Comparison of ENCODE assay signal across 8 mouse cellular contexts in the genomic region with DNA sequence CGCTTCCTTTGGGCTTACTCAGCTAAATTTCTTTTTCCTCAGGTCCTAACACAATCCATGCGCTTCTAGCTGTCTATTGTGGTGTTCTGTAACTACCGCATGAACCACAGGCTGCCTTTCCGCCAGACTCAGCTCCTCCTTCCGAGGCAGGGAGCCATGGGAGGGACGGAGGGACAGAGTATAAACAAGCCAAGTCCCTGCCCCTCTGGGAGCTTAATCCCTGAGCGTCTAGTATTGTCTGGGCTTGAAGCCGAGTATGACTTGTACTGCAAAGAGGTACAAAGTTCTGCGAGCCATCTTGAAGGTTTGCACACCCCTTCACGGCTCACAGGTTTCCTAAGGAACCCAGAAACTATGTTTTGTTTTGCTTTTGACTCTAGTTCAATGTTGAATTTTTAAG. TPM values are rescaled to one million over a fixed set of nuclear protein-coding genes. Genes with fewer than 3 reads are reported as not detected.
A peak's percentile ranks its signal among the peaks of the same experiment; 100 is the strongest.
DNase-seq lines count a peak whose midpoint lies in the region; ATAC-seq and TF ChIP-seq lines count a peak whose summit lies in the region.

No protein-coding gene starts in this region.

- no peak; the same call in 1 of the 2 replicates for TF ChIP-seq CTCF in stomach, postnatal 0 days (IDR thresholded peaks at IDR 0.05; ENCODE audit: low read depth)

- no peaks in the 10 kb centered on the region for H3K9me3 ChIP-seq in heart, embryonic 12.5 days (replicated peaks)
- no peaks in the 10 kb centered on the region for H3K9me3 ChIP-seq in kidney, embryonic 16.5 days (ENCODE audit: low read length)
- no peaks in the 10 kb centered on the region for H3K9me3 ChIP-seq in limb, embryonic 15.5 days
- no peaks in the 10 kb centered on the region for H3K9me3 ChIP-seq in stomach, postnatal 0 days (ENCODE audit: control insufficient read depth, low read length)

- peak overlapping the region; percentile 71 for H3K9ac ChIP-seq in heart, embryonic 12.5 days
- H3K9ac ChIP-seq in kidney, embryonic 16.5 days (replicated peaks; ENCODE audit: low read length) = peak overlapping the region; percentile 72
- H3K9ac ChIP-seq in limb, embryonic 15.5 days = peak overlapping the region; percentile 33; the same call in 1 of the 2 replicates
- H3K9ac ChIP-seq in stomach, postnatal 0 days (ENCODE audit: low read length) = peak overlapping the region; percentile 81

- H3K4me2 ChIP-seq in heart, embryonic 12.5 days = peak overlapping the region; percentile 80
- H3K4me2 ChIP-seq in kidney, embryonic 16.5 days (replicated peaks; ENCODE audit: low read depth, low read length) = peak overlapping the region; percentile 85
- peak overlapping the region; percentile 82 for H3K4me2 ChIP-seq in limb, embryonic 15.5 days
- peak overlapping the region; percentile 98 for H3K4me2 ChIP-seq in myocyte (ENCODE audit: low read depth)
- peak overlapping the region; percentile 92 for H3K4me2 ChIP-seq in stomach, postnatal 0 days (replicated peaks; ENCODE audit: low read depth)

- peak overlapping the region; percentile 65 for H3K4me3 ChIP-seq in heart, embryonic 12.5 days
- peak overlapping the region; percentile 78 for H3K4me3 ChIP-seq in kidney, embryonic 16.5 days (ENCODE audit: low read length)
- H3K4me3 ChIP-seq in limb, embryonic 15.5 days = peak overlapping the region; percentile 82
- H3K4me3 ChIP-seq in myocyte = peak overlapping the region; percentile 44
- H3K4me3 ChIP-seq in stomach, postnatal 0 days (ENCODE audit: low read depth, low read length) = peak overlapping the region; percentile 75

- H3K27ac ChIP-seq in heart, embryonic 12.5 days (ENCODE audit: poor library complexity, severe bottlenecking) = peak overlapping the region; percentile 82
- H3K27ac ChIP-seq in kidney, embryonic 16.5 days (ENCODE audit: low read length) = peak overlapping the region; percentile 98
- H3K27ac ChIP-seq in limb, embryonic 15.5 days = peak overlapping the region; percentile 93
- peak overlapping the region; percentile 99 for H3K27ac ChIP-seq in stomach, postnatal 0 days (replicated peaks)

- TF ChIP-seq POLR2A in myocyte (IDR thresholded peaks at IDR 0.05; ENCODE audit: insufficient read length, low read depth) = no peak

- H3K27me3 ChIP-seq in heart, embryonic 12.5 days (replicated peaks) = no peaks in the 10 kb centered on the region
- no peaks in the 10 kb centered on the region for H3K27me3 ChIP-seq in kidney, embryonic 16.5 days (ENCODE audit: insufficient read depth, low read length)
- no peaks in the 10 kb centered on the region for H3K27me3 ChIP-seq in limb, embryonic 15.5 days
- no peaks in the 10 kb centered on the region for H3K27me3 ChIP-seq in myocyte (ENCODE audit: control insufficient read depth, insufficient read depth, insufficient read length)
- no peaks in the 10 kb centered on the region for H3K27me3 ChIP-seq in stomach, postnatal 0 days (ENCODE audit: control insufficient read depth, insufficient read depth, low read length)

- peaks cover 43% of the 10 kb centered on the region for H3K4me1 ChIP-seq in heart, embryonic 12.5 days (replicated peaks)
- peaks cover 43% of the 10 kb centered on the region for H3K4me1 ChIP-seq in kidney, embryonic 16.5 days (ENCODE audit: insufficient read depth, low read length)
- H3K4me1 ChIP-seq in limb, embryonic 15.5 days = peaks cover 49% of the 10 kb centered on the region
- peaks cover 4% of the 10 kb centered on the region for H3K4me1 ChIP-seq in stomach, postnatal 0 days (replicated peaks; ENCODE audit: control insufficient read depth, insufficient read depth)

- H3ac ChIP-seq in myocyte (ENCODE audit: control insufficient read depth, insufficient read length) = peak overlapping the region; percentile 32

- 1% methylated on average over 10 of the region's 10 CpGs for WGBS in heart, embryonic 12.5 days
- 1% methylated on average over 10 of the region's 10 CpGs for WGBS in kidney, embryonic 16.5 days
- WGBS in limb, embryonic 15.5 days = 1% methylated on average over 10 of the region's 10 CpGs
- WGBS in stomach, postnatal 0 days = under 1% methylated on average over 10 of the region's 10 CpGs

- no peak for TF ChIP-seq EP300 in stomach, postnatal 0 days (optimal IDR thresholded peaks at IDR 0.05)

- H3K36me3 ChIP-seq in heart, embryonic 12.5 days = peaks cover 3% of the 10 kb centered on the region
- H3K36me3 ChIP-seq in kidney, embryonic 16.5 days (ENCODE audit: insufficient read depth, low read length) = peaks cover 4% of the 10 kb centered on the region; the same call in 1 of the 2 replicates
- peaks cover 5% of the 10 kb centered on the region for H3K36me3 ChIP-seq in limb, embryonic 15.5 days
- peaks cover 2% of the 10 kb centered on the region for H3K36me3 ChIP-seq in myocyte (ENCODE audit: control insufficient read depth, insufficient read depth)
- H3K36me3 ChIP-seq in stomach, postnatal 0 days (ENCODE audit: control insufficient read depth, insufficient read depth, low read length) = peaks cover 2% of the 10 kb centered on the region; the same call in 1 of the 2 replicates

- no peak for ATAC-seq in heart, embryonic 12.5 days (ENCODE audit: insufficient number of reproducible peaks, low FRiP score)
- ATAC-seq in kidney, embryonic 16.5 days (ENCODE audit: low FRiP score, low TSS enrichment) = peak; percentile 44
- ATAC-seq in limb, embryonic 15.5 days (ENCODE audit: insufficient number of reproducible peaks, low FRiP score, low TSS enrichment, low read depth) = peak; percentile 21; the same call in 1 of the 2 replicates
- peak; percentile 79 for ATAC-seq in stomach, postnatal 0 days (ENCODE audit: low FRiP score, low TSS enrichment)

- peaks cover 26% of the 10 kb centered on the region for H3K79me2 ChIP-seq in myocyte (ENCODE audit: control insufficient read depth, insufficient read depth)

- peak; percentile 57 to 67 for DNase-seq in B cell, adult 2 months
- peak; percentile 52 to 76 for DNase-seq in adrenal gland, postnatal 4 days (ENCODE audit: low spot score in 2 of 2)
- peak; percentile 96 for DNase-seq in fat pad, adult 2 months (ENCODE audit: extremely low read depth, low read depth, low spot score)
- DNase-seq in stomach, postnatal 0 days (ENCODE audit: low spot score) = peak; percentile 90

TF ChIP-seq in myocyte, 11 proteins besides CTCF, POLR2A, EP300 and RAD21:
- TF ChIP-seq MAX (IDR thresholded peaks at IDR 0.05; ENCODE audit: low read depth) = peak; percentile 88
- no peak for TF ChIP-seq USF1 (IDR thresholded peaks at IDR 0.05; ENCODE audit: low read depth)
- peak; percentile 16 for TF ChIP-seq POLR2AphosphoS2 (IDR thresholded peaks at IDR 0.05; ENCODE audit: insufficient read length, low read depth)

RNA-seq across cellular contexts. Expression of a gene that starts 7.9 kb away (rescaled TPM):
- total RNA-seq in adrenal gland, postnatal 4 days (2021) = 10 to 100 TPM; 84.6 to 86.1 TPM
- polyA plus RNA-seq in heart, embryonic 12.5 days (2016; fragmentation: Nextera tagmentation; extraction: Ambion mirVana) = 26.0 and 27.8 TPM in 2 replicates
- 25.7 and 28.9 TPM in 2 replicates for polyA plus RNA-seq in kidney, embryonic 16.5 days (2015; fragmentation: Nextera tagmentation; extraction: Ambion mirVana)
- 28.9 and 30.7 TPM in 2 replicates for polyA plus RNA-seq in limb, embryonic 15.5 days (2015; fragmentation: Nextera tagmentation; extraction: Ambion mirVana)
- 58.4 TPM for polyA plus RNA-seq in myocyte (2012; fragmentation: generic; extraction: Trizol)
- 17.1 and 21.2 TPM in 2 replicates for polyA plus RNA-seq in stomach, postnatal 0 days (2015; fragmentation: Nextera tagmentation; extraction: Ambion mirVana)

RNA-seq across cellular contexts. Expression of a gene that starts 48.4 kb away (rescaled TPM):
- 10 to 100 TPM; 66.2 to 67.2 TPM for total RNA-seq in adrenal gland, postnatal 4 days (2021)
- 14.6 and 14.7 TPM in 2 replicates for polyA plus RNA-seq in heart, embryonic 12.5 days (2016; fragmentation: Nextera tagmentation; extraction: Ambion mirVana)
- 29.6 and 32.6 TPM in 2 replicates for polyA plus RNA-seq in kidney, embryonic 16.5 days (2015; fragmentation: Nextera tagmentation; extraction: Ambion mirVana)
- polyA plus RNA-seq in limb, embryonic 15.5 days (2015; fragmentation: Nextera tagmentation; extraction: Ambion mirVana) = 29.8 and 32.1 TPM in 2 replicates
- polyA plus RNA-seq in myocyte (2012; fragmentation: generic; extraction: Trizol) = 37.9 TPM
- 18.8 and 20.5 TPM in 2 replicates for polyA plus RNA-seq in stomach, postnatal 0 days (2015; fragmentation: Nextera tagmentation; extraction: Ambion mirVana)
